Mouse (Mus musculus): ENCODE measurements around the gene Gm43302. TPM values are rescaled to one million over a fixed set of nuclear protein-coding genes. Genes with fewer than 3 reads are reported as not detected.

Gene Gm43302
- polyA plus RNA-seq (2015; fragmentation: Illumina TruSeq; extraction: RNeasy Lipid Tissue Mini Kit (QIAGEN cat#74804); ENCODE audit: insufficient read depth, low replicate concordance): not detected

DNA sequence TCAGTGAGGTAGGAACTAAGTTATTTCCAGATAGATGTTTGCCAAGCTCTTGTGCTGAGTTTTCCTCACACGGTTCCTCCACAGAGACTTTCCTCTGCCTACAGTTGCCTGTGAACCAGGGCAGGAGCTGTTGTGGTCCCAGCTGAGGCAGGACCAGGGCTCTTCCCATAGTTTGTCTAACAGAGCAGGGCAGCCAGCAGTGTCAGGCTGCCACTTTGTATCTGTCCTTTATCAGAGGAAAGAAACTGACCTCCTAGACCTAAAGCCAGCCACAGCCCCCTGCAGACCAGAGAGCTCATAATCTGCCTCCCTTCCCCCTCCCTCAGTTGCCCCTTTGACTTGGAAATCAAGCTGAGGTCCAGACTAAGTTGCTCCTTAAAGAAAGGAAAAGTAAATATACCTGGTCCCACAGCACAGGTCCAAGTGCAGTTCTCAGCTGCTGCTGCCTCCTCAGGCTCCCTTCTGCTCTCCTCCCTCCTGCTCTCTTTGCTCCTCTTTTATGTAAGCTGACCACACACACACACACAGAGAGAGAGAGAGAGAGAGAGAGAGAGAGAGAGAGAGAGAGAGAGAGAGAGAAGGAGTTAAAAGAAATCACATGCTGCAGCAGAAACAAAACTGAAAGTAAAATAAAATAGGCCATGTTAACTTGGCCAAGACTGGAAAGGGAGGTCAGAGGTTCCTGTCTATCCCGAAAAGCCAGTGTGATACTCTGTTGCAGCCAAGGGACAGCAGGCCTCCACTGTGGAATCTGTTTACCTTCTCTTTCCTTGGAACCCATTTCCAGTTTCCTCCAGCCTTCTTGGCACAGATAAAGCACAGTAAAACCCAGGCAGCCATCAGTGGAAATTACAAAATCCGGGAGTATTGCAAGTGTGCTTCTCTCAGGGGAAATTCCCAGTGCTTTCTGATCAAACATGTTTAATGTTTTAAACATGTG, at the start of gene Gm43302, which contains the start of gene Gbp6:
Gm43302 (minus strand) TSS at position 470 of the 940 bp plus-strand sequence.
Gbp6 (minus strand) TSS at position 473 of the 940 bp plus-strand sequence.

DNA sequence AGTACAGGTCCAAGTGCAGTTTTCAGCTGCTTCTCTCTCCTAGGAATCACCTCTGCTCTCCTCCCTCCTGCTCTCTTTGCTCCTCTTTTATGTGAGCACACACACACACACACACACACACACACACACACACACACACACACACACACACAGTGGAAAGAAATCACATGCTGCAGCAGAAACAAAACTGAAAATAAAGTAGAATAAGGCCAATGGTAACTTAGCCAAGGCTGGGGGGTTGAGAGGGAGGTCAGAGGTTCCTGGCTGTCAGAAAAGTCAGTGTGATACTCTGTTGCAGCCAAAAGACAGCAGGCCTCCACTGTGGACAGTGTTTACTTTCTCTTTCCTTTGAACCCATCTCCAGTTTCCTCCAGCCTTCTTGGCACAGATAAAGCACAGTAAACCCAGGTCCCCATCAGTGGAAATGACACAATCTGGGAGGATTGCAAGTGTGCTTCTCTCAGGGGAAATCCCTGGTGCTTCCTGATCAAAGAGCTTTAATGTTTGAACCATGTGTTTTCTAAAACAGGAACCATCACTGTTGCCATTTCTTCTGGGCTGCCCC, 53.9 kb downstream of the Gm43302 start, which contains the start of gene Gbp10:
Gbp10 (minus strand) TSS at position 51 of the 565 bp plus-strand sequence.

Other genes with a start within 250 kb of the Gm43302 start
- gene Gbp9, start 154.2 kb downstream of the Gm43302 start, polyA plus RNA-seq (2015; fragmentation: Illumina TruSeq; extraction: RNeasy Lipid Tissue Mini Kit (QIAGEN cat#74804); ENCODE audit: insufficient read depth, low replicate concordance): 116 TPM
- 93.1 TPM for gene Gbp8, start 154.2 kb downstream of the Gm43302 start, polyA plus RNA-seq (2015; fragmentation: Illumina TruSeq; extraction: RNeasy Lipid Tissue Mini Kit (QIAGEN cat#74804); ENCODE audit: insufficient read depth, low replicate concordance)
- gene Gbp4, start 154.1 kb downstream of the Gm43302 start, polyA plus RNA-seq (2015; fragmentation: Illumina TruSeq; extraction: RNeasy Lipid Tissue Mini Kit (QIAGEN cat#74804); ENCODE audit: insufficient read depth, low replicate concordance): 75.9 TPM
- 4.8 TPM for gene Gbp10, start 54.2 kb downstream of the Gm43302 start, polyA plus RNA-seq (2015; fragmentation: Illumina TruSeq; extraction: RNeasy Lipid Tissue Mini Kit (QIAGEN cat#74804); ENCODE audit: insufficient read depth, low replicate concordance)
- gene Gbp6, start within 50 bp of the Gm43302 start, polyA plus RNA-seq (2015; fragmentation: Illumina TruSeq; extraction: RNeasy Lipid Tissue Mini Kit (QIAGEN cat#74804); ENCODE audit: insufficient read depth, low replicate concordance): 36.3 TPM
- gene Lrrc8b, start 122.1 kb upstream of the Gm43302 start, polyA plus RNA-seq (2015; fragmentation: Illumina TruSeq; extraction: RNeasy Lipid Tissue Mini Kit (QIAGEN cat#74804); ENCODE audit: insufficient read depth, low replicate concordance): 10.1 TPM
- 30.8 TPM for gene Lrrc8c, start 225.7 kb upstream of the Gm43302 start, polyA plus RNA-seq (2015; fragmentation: Illumina TruSeq; extraction: RNeasy Lipid Tissue Mini Kit (QIAGEN cat#74804); ENCODE audit: insufficient read depth, low replicate concordance)